Comparison of ENCODE assay signal across 8 mouse cellular contexts in the genomic region with DNA sequence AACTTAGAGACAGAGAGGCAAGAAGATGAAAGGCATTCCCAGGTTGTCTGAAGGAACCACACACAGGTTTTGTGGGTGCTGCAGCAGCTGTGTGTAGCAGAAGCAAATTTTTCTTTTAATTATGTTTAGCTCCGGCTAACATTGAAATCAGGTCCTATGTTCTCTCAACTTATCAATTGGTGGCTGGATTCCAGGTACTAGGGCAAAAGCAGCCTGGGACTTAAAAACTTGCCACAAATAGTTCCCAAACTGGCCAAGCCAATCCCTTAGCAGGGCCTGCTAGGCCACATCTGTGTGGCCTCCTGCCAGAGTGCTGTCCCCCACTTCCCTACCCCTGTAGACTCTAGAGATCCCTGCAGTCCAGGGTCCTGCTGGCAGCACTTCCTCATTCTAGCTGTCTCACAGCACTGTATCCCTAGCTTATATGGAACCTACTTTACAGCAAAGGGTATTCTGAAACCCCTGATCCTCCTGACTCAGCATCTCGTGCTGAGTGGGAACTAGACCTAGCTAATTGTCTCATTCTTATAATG. TPM values are rescaled to one million over a fixed set of nuclear protein-coding genes. Genes with fewer than 3 reads are reported as not detected.
DNase-seq lines count a peak whose midpoint lies in the region; ATAC-seq and TF ChIP-seq lines count a peak whose summit lies in the region.

No protein-coding gene starts in this region.

- ATAC-seq in heart, embryonic 13.5 days (ENCODE audit: extremely low read depth, insufficient number of reproducible peaks, low FRiP score, low TSS enrichment) = no peak
- no peak for ATAC-seq in liver, embryonic 12.5 days
- no peak for ATAC-seq in megakaryocyte-erythroid progenitor cell, adult 5-6 weeks (replicated peaks; ENCODE audit: low FRiP score, low TSS enrichment, poor library complexity, severe bottlenecking)

- H3K36me3 ChIP-seq in C2C12 (ENCODE audit: control insufficient read depth, insufficient read depth) = peaks cover 68% of the 10 kb centered on the region
- H3K36me3 ChIP-seq in heart, embryonic 13.5 days = peaks cover 8% of the 10 kb centered on the region
- H3K36me3 ChIP-seq in liver, embryonic 12.5 days = no peaks in the 10 kb centered on the region

- TF ChIP-seq CTCF in C2C12 (IDR thresholded peaks at IDR 0.05; ENCODE audit: control insufficient read depth, insufficient read depth, insufficient read length) = no peak

- H3K79me2 ChIP-seq in C2C12 (ENCODE audit: control insufficient read depth, insufficient read depth) = peaks cover 95% of the 10 kb centered on the region

- H3K27ac ChIP-seq in heart, embryonic 13.5 days (replicated peaks) = peak overlapping the region; percentile 99
- peak overlapping the region; percentile 76 for H3K27ac ChIP-seq in liver, embryonic 12.5 days

- H3ac ChIP-seq in C2C12 (ENCODE audit: control insufficient read depth, insufficient read length, low read depth) = peak overlapping the region; percentile 33

- 47% methylated on average over 2 of the region's 2 CpGs for WGBS in heart, embryonic 13.5 days
- 58% methylated on average over 2 of the region's 2 CpGs for WGBS in liver, embryonic 12.5 days (ENCODE audit: insufficient replicate concordance)

- H3K4me3 ChIP-seq in C2C12 (ENCODE audit: insufficient read depth, poor library complexity, severe bottlenecking) = no peak overlapping the region
- H3K4me3 ChIP-seq in heart, embryonic 13.5 days = no peak overlapping the region
- H3K4me3 ChIP-seq in liver, embryonic 12.5 days = no peak overlapping the region

- H3K27me3 ChIP-seq in C2C12 (ENCODE audit: control insufficient read depth, insufficient read depth, insufficient read length) = no peaks in the 10 kb centered on the region
- no peaks in the 10 kb centered on the region for H3K27me3 ChIP-seq in heart, embryonic 13.5 days (replicated peaks)
- 0 out of 2 replicates have a peak, but pooled peaks cover 3% of the 10 kb centered on the region for H3K27me3 ChIP-seq in liver, embryonic 12.5 days (replicated peaks)

- no peaks in the 10 kb centered on the region for H3K9me3 ChIP-seq in heart, embryonic 13.5 days
- no peaks in the 10 kb centered on the region for H3K9me3 ChIP-seq in liver, embryonic 12.5 days (replicated peaks)

- peak overlapping the region; percentile 69 for H3K9ac ChIP-seq in heart, embryonic 13.5 days
- no peak overlapping the region for H3K9ac ChIP-seq in liver, embryonic 12.5 days

- H3K4me2 ChIP-seq in heart, embryonic 13.5 days = peak overlapping the region; percentile 51
- H3K4me2 ChIP-seq in liver, embryonic 12.5 days = no peak overlapping the region

- peaks cover 80% of the 10 kb centered on the region for H3K4me1 ChIP-seq in heart, embryonic 13.5 days
- peaks cover 18% of the 10 kb centered on the region; the same call in 1 of the 2 replicates for H3K4me1 ChIP-seq in liver, embryonic 12.5 days

- H3K79me3 ChIP-seq in C2C12 (ENCODE audit: low read depth) = peaks cover 72% of the 10 kb centered on the region

- DNase-seq in embryo, embryonic 10.5 days (ENCODE audit: low spot score) = peak; percentile 21
- no peak for DNase-seq in embryo, embryonic 11 days
- no peak for DNase-seq in embryo, embryonic 9.5 days (ENCODE audit: extremely low spot score)
- DNase-seq in cerebellum, postnatal 36 days = no peak

TF ChIP-seq in C2C12, 6 proteins besides CTCF, POLR2A, EP300 and RAD21:
- TF ChIP-seq MYOG (IDR thresholded peaks at IDR 0.05; ENCODE audit: control insufficient read depth, extremely low read depth, insufficient read length) (no peak), USF1 (IDR thresholded peaks at IDR 0.05; ENCODE audit: low read depth) (no peak), FOSL1 (IDR thresholded peaks at IDR 0.05; ENCODE audit: insufficient read depth, low read length, poor library complexity, severe bottlenecking) (no peak), CEBPB (IDR thresholded peaks at IDR 0.05; ENCODE audit: low read depth) (no peak), MYOD1 (IDR thresholded peaks at IDR 0.05; ENCODE audit: control insufficient read depth, insufficient read length, low read depth) (no peak), MAX (IDR thresholded peaks at IDR 0.05) (no peak)

RNA-seq across cellular contexts. Expression of gene Kirrel, which starts 23.2 kb away (rescaled TPM):
- 42.4 TPM for polyA plus RNA-seq in C2C12 (2012; fragmentation: generic; extraction: Trizol)
- polyA plus RNA-seq in heart, embryonic 13.5 days (2015; fragmentation: Nextera tagmentation; extraction: Ambion mirVana) = 14.7 and 15.4 TPM in 2 replicates
- 2.4 and 2.7 TPM in 2 replicates for polyA plus RNA-seq in liver, embryonic 12.5 days (2016; fragmentation: Nextera tagmentation; extraction: Ambion mirVana)
- not detected in 2 replicates for total RNA-seq in megakaryocyte-erythroid progenitor cell, adult 5-6 weeks (2014; fragmentation: Nextera tagmentation)
- total RNA-seq in megakaryocyte-erythroid progenitor cell, adult 5-6 weeks (2017) = not detected in 2 replicates
